Mouse (Mus musculus): Measurements from ENCODE around the gene Tjap1.

Tjap1 gene

DNA sequence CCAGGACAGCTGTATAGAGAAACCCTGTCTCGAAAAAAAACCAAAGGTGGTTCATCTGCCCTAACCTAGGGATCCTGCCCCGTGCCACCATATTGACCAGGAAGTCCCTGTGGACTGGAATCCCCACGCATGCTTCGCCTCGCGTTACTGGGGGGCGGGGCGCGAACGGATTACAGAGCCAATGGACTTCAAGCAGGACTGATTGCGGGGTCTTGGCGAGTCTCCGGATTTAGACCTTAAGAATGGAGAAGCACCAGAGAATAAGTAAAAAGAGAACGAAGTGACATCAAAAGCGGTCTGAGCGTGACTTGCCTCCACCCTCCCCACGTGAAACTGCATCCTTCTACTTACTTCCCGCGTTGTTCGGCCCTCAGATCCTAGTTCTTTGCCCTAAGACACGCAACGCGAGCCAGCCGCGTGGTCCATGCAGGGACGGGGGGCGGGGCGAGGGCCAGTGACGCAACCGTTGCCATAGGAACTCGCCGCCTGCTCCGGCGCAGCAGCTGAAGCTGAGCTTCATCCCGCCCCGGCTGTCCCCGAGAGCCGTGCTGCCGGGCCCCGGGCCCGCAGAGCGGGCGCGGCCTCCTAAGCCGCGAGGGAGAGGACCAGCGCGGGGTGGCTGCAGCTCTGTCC is 29.3 kb downstream of the Tjap1 start, which contains the start of gene Lrrc73:
Gene Lrrc73, plus strand, starts transcription at position 80 of the 633 bp plus-strand sequence.
- in situ Hi-C loops (cut with MboI) = no loop called here

DNA sequence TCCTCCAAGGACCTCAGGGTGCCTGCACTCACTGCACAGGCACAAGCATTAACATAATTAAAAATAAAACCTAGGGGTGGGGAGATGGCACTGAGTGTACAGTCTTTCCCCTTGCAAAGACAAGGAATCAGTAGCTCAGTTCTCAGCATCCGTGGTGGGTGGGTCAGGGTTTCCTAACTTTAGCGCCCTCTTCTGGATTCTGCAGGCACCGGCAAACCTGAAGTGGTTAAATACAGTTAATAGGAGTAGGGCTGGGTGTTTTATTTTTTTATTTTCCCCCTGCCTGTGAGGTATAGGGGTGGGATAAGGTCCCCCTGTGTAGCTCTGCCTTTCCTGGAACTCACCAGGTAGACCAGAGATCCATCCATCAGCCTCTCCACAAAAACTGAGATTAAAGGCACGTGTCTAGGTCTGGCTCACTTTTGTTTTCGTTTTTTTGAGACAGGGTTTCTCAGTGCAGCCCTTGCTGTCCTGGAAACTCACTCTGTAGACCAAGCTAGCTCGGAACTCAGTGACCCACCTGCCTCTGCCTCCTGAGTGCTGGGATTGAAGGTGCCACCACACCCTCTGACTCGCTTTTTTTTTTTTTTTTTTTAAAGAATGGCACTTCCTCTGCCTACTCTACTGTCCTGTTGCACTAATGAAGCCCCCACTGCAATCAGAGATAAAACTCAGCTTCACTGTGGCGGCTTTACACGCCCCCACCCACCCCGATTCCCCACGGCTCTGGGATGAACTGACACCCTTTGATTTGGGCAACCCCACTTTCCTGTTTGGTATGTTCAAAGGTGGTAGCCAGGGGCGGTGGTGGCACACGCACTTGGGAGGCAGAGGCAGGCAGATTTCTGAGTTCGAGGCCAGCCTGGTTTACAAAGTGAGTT is 30.0 kb downstream of the Tjap1 start:
- in situ Hi-C loops (cut with MboI) = no loop called here

GRCm38 (mm10) chr17:46251174-46251573 is 31.7 kb downstream of the Tjap1 start:
- in situ Hi-C loops (cut with MboI) = no loop called here

- in situ Hi-C loops (cut with MboI) = no loop called here
These were observed 34.7 kb downstream of the Tjap1 start for GRCm38 (mm10) chr17:46248189-46248522.

DNA sequence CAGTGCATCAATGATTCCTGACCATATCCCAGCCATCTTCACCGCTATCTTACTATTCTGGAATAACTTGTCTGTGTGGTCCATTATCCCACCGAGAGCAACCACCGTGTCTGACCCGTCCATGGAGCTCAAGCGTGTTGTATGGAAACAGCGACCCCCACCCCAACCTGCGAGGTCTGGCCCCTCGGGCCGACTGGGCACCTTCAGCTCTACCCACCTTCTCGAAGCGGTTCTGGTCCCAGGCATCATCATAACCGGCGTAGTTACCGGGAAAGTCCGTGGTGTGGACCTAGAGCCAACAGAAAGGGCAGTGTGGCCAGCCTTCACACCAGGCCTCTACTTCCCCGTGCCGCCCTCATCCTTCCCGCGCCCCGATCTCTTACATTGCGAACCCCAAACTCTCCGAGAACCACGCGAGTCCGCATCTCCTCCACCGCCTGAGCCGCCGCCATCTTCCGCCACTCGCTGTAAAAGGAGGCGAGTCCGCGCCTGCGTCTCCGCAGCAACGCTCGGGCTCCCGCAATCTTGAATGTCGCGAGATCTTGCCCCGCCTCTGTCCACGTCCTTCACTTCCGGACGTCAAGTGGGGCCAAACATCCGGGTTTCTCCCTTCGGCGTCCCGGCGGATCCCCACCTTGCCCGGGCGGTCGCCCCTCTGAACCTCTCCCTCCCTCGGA is 35.2 kb downstream of the Tjap1 start, which contains the start of the genes Polr1c and Yipf3:
Gene Polr1c, minus strand, starts transcription at position 543 of the 677 bp plus-strand sequence.
Gene Yipf3, plus strand, starts transcription at position 569 of the 677 bp plus-strand sequence.
- in situ Hi-C loops (cut with MboI) = no loop called here

DNA sequence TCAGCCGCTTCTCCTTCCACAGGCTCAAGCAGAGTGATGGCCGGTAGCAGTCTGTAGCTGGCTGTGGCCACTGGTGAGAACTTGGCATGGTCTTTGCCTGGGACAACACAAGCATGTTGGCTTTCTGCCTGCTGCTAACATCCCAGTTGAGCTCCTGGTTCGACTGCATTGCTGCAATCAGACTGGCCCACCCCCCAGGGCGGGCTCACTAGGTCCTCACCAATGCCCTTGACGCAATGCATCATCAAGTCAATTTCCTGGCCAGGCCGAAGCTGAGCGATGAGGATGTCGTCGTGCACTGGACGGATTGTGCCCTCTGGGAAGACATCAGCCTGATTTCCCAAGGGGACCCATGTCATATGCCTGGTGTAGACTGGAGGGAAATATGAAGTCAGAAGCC is 38.2 kb downstream of the Tjap1 start:
- in situ Hi-C loops (cut with MboI) = no loop called here

DNA sequence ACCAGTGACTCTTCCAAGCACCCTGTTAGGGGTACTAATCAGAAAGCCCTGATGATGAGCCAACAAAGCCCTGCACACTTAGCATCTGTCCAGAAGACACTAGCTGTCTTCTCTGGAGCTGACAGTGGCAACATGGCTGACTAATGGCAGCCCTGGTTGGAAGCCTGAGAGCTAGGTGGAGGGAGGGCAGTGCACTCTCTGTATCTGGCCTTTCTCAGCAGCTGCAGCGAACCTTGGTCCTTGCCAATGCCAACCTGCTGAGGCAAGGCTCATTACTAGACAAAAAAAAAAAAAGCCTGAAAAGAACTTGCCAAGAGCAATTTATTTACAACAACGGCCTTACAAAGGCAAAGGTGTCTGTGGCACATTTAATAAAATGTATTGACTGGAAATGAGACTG is 39.2 kb downstream of the Tjap1 start:
- in situ Hi-C loops (cut with MboI) = no loop called here

- in situ Hi-C loops (cut with MboI) = no loop called here
These were observed 39.8 kb downstream of the Tjap1 start for GRCm38 (mm10) chr17:46242993-46243392.

GRCm38 (mm10) chr17:46242274-46242673 is 40.6 kb downstream of the Tjap1 start:
- in situ Hi-C loops (cut with MboI) = no loop called here

DNA sequence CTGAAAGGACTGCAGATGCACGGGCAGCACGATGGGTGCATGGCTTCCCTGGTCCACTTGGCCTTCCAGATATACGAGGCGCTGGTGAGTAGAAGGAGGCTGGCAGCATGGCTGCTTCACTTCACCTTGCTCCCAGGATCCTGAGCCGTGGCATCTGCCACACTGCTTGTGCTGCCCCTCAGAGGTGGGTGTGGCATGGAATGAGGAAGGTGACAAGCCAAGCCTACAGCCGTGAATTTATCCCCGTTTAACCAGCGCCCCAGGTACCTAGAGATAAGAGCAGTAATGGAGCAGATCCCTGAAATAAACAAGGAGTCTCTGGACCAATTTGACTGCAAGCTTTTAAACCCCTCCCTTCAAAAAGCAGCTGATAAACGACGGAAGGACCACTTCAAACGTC is 41.4 kb downstream of the Tjap1 start:
- in situ Hi-C loops (cut with MboI) = no loop called here

- in situ Hi-C loops (cut with MboI) = no loop called here
These were observed 43.2 kb downstream of the Tjap1 start for GRCm38 (mm10) chr17:46239516-46240114.

DNA sequence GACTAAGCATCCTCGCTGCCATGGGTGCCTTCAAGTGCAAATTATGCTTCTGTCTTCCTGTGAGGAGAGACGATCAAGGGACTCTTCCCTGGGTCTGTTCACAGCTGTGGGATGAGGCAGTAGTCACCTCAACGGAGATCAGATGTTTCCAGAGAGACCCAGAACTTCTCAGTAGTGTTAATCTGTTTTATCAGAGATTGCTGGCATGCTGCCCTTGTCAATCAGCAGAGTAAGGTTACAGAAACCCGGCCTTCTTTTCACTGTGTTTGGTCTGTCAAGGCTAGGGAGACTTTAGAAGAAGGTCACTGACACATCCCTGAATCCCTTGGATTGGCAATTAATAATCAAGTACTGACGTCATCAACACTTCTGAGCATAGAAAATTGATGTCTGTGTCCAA is 45.3 kb downstream of the Tjap1 start:
- in situ Hi-C loops (cut with MboI) = no loop called here

DNA sequence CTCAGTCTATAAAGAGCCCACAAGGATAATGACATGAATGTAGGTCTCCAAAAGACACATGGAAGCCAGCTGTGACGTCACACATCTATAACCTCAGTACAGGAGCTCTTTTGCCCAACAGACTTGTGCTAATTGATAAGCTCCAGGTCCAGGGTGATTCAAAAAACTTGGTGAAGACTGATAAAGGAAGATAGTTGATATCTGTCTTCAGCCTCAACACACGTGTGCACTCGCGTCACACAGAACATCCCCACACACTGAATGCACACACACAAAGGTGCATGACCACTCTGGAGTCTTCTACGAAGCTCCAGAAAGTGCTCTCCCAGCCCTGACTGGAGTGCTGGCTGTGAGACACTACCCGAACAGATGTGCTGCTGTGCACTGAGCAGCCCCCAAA is 45.7 kb downstream of the Tjap1 start:
- in situ Hi-C loops (cut with MboI) = no loop called here

- in situ Hi-C loops (cut with MboI) = no loop called here
These were observed 46.8 kb downstream of the Tjap1 start for GRCm38 (mm10) chr17:46236067-46236466.

- in situ Hi-C loops (cut with MboI) = no loop called here
These were observed 55.2 kb downstream of the Tjap1 start for GRCm38 (mm10) chr17:46227576-46227975.

GRCm38 (mm10) chr17:46221601-46222000 is 61.2 kb downstream of the Tjap1 start:
- in situ Hi-C loops (cut with MboI) = no loop called here

DNA sequence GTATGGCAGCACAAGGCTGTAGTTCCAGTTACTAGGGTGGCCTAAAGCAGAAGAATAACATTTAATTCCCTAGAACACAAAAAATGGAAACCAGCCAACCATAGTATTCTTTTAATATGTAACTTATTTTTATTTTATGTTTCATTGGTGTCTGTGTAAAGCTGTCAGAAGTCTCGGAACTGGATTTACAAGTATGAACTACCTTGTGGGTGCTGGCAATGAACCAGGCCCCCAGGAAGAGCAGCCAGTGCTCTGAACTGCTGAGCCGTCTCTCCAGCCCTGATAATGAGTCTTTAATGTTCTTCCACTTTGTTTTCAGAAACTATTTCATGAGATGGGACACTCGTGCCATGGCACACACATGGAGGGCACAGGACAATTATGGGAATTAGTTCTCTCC is 72.3 kb downstream of the Tjap1 start:
- in situ Hi-C loops (cut with MboI) = no loop called here

All from mature B cell (primary cell).